Mouse (Mus musculus): Measurements from ENCODE around the gene Nf2. TPM values are rescaled to one million over a fixed set of nuclear protein-coding genes. Genes with fewer than 3 reads are reported as not detected.

Nf2 gene
- polyA plus RNA-seq, 2 experiments = 10.7 to 12.1 TPM

GRCm38 (mm10) chr11:4865645-4866251, 16.4 kb upstream of the Nf2 start:
- no peak overlapping the region for H3K4me3 ChIP-seq (ENCODE audit: insufficient read depth in 1 of 2, low read depth in 2 of 2, low read length in 2 of 2)
- ATAC-seq (ENCODE audit: insufficient read depth) (no peak), DNase-seq (ENCODE audit: low read depth in 3 of 3, low spot score in 3 of 3) (peak in 2 of 3 experiments; percentile 46 to 50)
- no peaks in the 10 kb centered on the region for H3K36me3 ChIP-seq (replicated peaks; ENCODE audit: control insufficient read depth, insufficient read depth, low read depth)
- H3K27me3 ChIP-seq (ENCODE audit: control insufficient read depth, insufficient read depth, low read length) = no peaks in the 10 kb centered on the region; the same call in 1 of the 2 replicates
- H3K9ac ChIP-seq (replicated peaks) = no peak overlapping the region
- H3K4me1 ChIP-seq (replicated peaks; ENCODE audit: control insufficient read depth in 2 of 2, insufficient read depth in 2 of 2, low read length in 1 of 2) = no peaks in the 10 kb centered on the region; a peak in 1 of 4 replicates
- no peak overlapping the region for H3K4me2 ChIP-seq (ENCODE audit: low read depth)
- 24% methylated on average over 10 of the region's 10 CpGs for WGBS (ENCODE audit: insufficient replicate concordance)
- H3K9me3 ChIP-seq (ENCODE audit: control insufficient read depth, low read length) = no peaks in the 10 kb centered on the region
- no peak overlapping the region for H3K27ac ChIP-seq
- peak; percentile 82 for TF ChIP-seq CTCF (IDR thresholded peaks at IDR 0.05; ENCODE audit: low read depth)
- no peak for TF ChIP-seq EP300 (IDR thresholded peaks at IDR 0.05; ENCODE audit: low read depth)

GRCm38 (mm10) chr11:4862730-4863129, 13.4 kb upstream of the Nf2 start:
- no peaks in the 10 kb centered on the region; a peak in 1 of 4 replicates for H3K4me1 ChIP-seq (replicated peaks; ENCODE audit: control insufficient read depth in 2 of 2, insufficient read depth in 2 of 2, low read length in 1 of 2)
- H3K27ac ChIP-seq = no peak overlapping the region
- H3K36me3 ChIP-seq (replicated peaks; ENCODE audit: control insufficient read depth, insufficient read depth, low read depth) = no peaks in the 10 kb centered on the region
- no peak overlapping the region for H3K4me2 ChIP-seq (ENCODE audit: low read depth)
- DNase-seq (ENCODE audit: low read depth in 3 of 3, low spot score in 3 of 3) (no peak), ATAC-seq (ENCODE audit: insufficient read depth) (no peak)
- TF ChIP-seq EP300 (IDR thresholded peaks at IDR 0.05; ENCODE audit: low read depth) (no peak), CTCF (IDR thresholded peaks at IDR 0.05; ENCODE audit: low read depth) (no peak)
- 74% methylated on average over 1 of the region's 1 CpGs for WGBS (ENCODE audit: insufficient replicate concordance)
- H3K27me3 ChIP-seq (ENCODE audit: control insufficient read depth, insufficient read depth, low read length) = no peaks in the 10 kb centered on the region; the same call in none of the 2 replicates
- no peak overlapping the region for H3K9ac ChIP-seq (replicated peaks)
- H3K9me3 ChIP-seq (ENCODE audit: control insufficient read depth, low read length) = no peaks in the 10 kb centered on the region
- H3K4me3 ChIP-seq (ENCODE audit: insufficient read depth in 1 of 2, low read depth in 2 of 2, low read length in 2 of 2) = no peak overlapping the region

- Histone ChIP-seq H3K4me1 (replicated peaks; ENCODE audit: control insufficient read depth in 2 of 2, insufficient read depth in 2 of 2, low read length in 1 of 2) (no peaks in the 10 kb centered on the region; a peak in 1 of 4 replicates), H3K9ac (replicated peaks) (no peak overlapping the region), H3K9me3 (ENCODE audit: control insufficient read depth, low read length) (no peaks in the 10 kb centered on the region), H3K4me2 (ENCODE audit: low read depth) (no peak overlapping the region), H3K27me3 (ENCODE audit: control insufficient read depth, insufficient read depth, low read length) (no peaks in the 10 kb centered on the region; the same call in none of the 2 replicates), H3K4me3 (ENCODE audit: insufficient read depth in 1 of 2, low read depth in 2 of 2, low read length in 2 of 2) (no peak overlapping the region), H3K27ac (no peak overlapping the region), H3K36me3 (replicated peaks; ENCODE audit: control insufficient read depth, insufficient read depth, low read depth) (no peaks in the 10 kb centered on the region)
- no peak for ATAC-seq (ENCODE audit: insufficient read depth)
- 43% methylated on average over 11 of the region's 11 CpGs for whole genome bisulfite sequencing (ENCODE audit: insufficient replicate concordance)
- TF ChIP-seq EP300 (IDR thresholded peaks at IDR 0.05; ENCODE audit: low read depth) (no peak), CTCF (IDR thresholded peaks at IDR 0.05; ENCODE audit: low read depth) (no peak)
- no peak for DNase-seq (ENCODE audit: low read depth in 3 of 3, low spot score in 3 of 3)
These were observed 12.7 kb upstream of the Nf2 start for GRCm38 (mm10) chr11:4861816-4862604.

GRCm38 (mm10) chr11:4860986-4861385, 11.7 kb upstream of the Nf2 start:
- no peak overlapping the region for H3K4me2 ChIP-seq (ENCODE audit: low read depth)
- H3K9ac ChIP-seq (replicated peaks) = no peak overlapping the region
- H3K27me3 ChIP-seq (ENCODE audit: control insufficient read depth, insufficient read depth, low read length) = no peaks in the 10 kb centered on the region; the same call in none of the 2 replicates
- no peak overlapping the region for H3K4me3 ChIP-seq (ENCODE audit: insufficient read depth in 1 of 2, low read depth in 2 of 2, low read length in 2 of 2)
- TF ChIP-seq EP300 (IDR thresholded peaks at IDR 0.05; ENCODE audit: low read depth) (no peak), CTCF (IDR thresholded peaks at IDR 0.05; ENCODE audit: low read depth) (no peak)
- ATAC-seq (ENCODE audit: insufficient read depth) (no peak), DNase-seq (ENCODE audit: low read depth in 3 of 3, low spot score in 3 of 3) (no peak)
- WGBS (ENCODE audit: insufficient replicate concordance) = 38% methylated on average over 1 of the region's 1 CpGs
- H3K27ac ChIP-seq = no peak overlapping the region
- no peaks in the 10 kb centered on the region for H3K36me3 ChIP-seq (replicated peaks; ENCODE audit: control insufficient read depth, insufficient read depth, low read depth)
- no peaks in the 10 kb centered on the region for H3K9me3 ChIP-seq (ENCODE audit: control insufficient read depth, low read length)
- H3K4me1 ChIP-seq (replicated peaks; ENCODE audit: control insufficient read depth in 2 of 2, insufficient read depth in 2 of 2, low read length in 1 of 2) = no peaks in the 10 kb centered on the region; a peak in 1 of 4 replicates

GRCm38 (mm10) chr11:4858416-4858815, 9.1 kb upstream of the Nf2 start:
- Histone ChIP-seq H3K27ac (no peak overlapping the region), H3K9ac (replicated peaks) (no peak overlapping the region), H3K4me2 (ENCODE audit: low read depth) (no peak overlapping the region), H3K9me3 (ENCODE audit: control insufficient read depth, low read length) (no peaks in the 10 kb centered on the region), H3K4me3 (ENCODE audit: insufficient read depth in 1 of 2, low read depth in 2 of 2, low read length in 2 of 2) (no peak overlapping the region), H3K27me3 (ENCODE audit: control insufficient read depth, insufficient read depth, low read length) (no peaks in the 10 kb centered on the region; the same call in none of the 2 replicates), H3K4me1 (replicated peaks; ENCODE audit: control insufficient read depth in 2 of 2, insufficient read depth in 2 of 2, low read length in 1 of 2) (no peaks in the 10 kb centered on the region; a peak in 1 of 4 replicates), H3K36me3 (replicated peaks; ENCODE audit: control insufficient read depth, insufficient read depth, low read depth) (no peaks in the 10 kb centered on the region)
- DNase-seq (ENCODE audit: low read depth in 3 of 3, low spot score in 3 of 3) (no peak), ATAC-seq (ENCODE audit: insufficient read depth) (no peak)
- 38% methylated on average over 2 of the region's 2 CpGs for WGBS (ENCODE audit: insufficient replicate concordance)
- TF ChIP-seq CTCF (IDR thresholded peaks at IDR 0.05; ENCODE audit: low read depth) = no peak
